Mouse (Mus musculus) lung, postnatal 0 days (tissue): ENCODE results near the gene Ccl25. TPM values are rescaled to one million over a fixed set of nuclear protein-coding genes. Genes with fewer than 3 reads are reported as not detected.

ENCODE experiments used
- ATAC-seq: fragments of 200-750 bp; cut with Nextera tagmentation; 2 replicates; pipeline ENCODE4 v1.8.0; 2017; ENCODE audit warnings: moderate library complexity
- DNase-seq: peaks from one replicate; pipeline ENCODE4 v3.0.0-alpha.2; 2016; ENCODE audit warnings: low spot score
- H3K27ac ChIP-seq: fragments of 300-500 bp; sonication (generic); 2 replicates; pipeline ENCODE4 v1.5.1; 2014; ENCODE audit warnings: antibody characterized with exemption, mild to moderate bottlenecking, low read length, mixed read lengths
- H3K27me3 ChIP-seq: fragments of 300-500 bp; sonication (generic); replicated peaks from 2 replicates; pipeline ENCODE4 v1.6.1; 2014; ENCODE audit warnings: low read length, mixed read lengths; ENCODE audit not compliant: insufficient read depth
- H3K36me3 ChIP-seq: fragments of 300-500 bp; sonication (generic); 2 replicates; pipeline ENCODE4 v1.6.1; 2014; ENCODE audit warnings: low read length, mixed read lengths; ENCODE audit not compliant: insufficient read depth
- H3K4me1 ChIP-seq: fragments of 300-500 bp; sonication (generic); 2 replicates; pipeline ENCODE4 v1.6.1; 2014; ENCODE audit warnings: antibody characterized with exemption, low read depth, low read length, mixed read lengths; ENCODE audit not compliant: insufficient read depth
- H3K4me2 ChIP-seq: fragments of 300-500 bp; sonication (generic); replicated peaks from 2 replicates; pipeline ENCODE4 v1.6.1; 2014; ENCODE audit warnings: low read depth, mild to moderate bottlenecking, low read length, moderate library complexity, mixed read lengths
- H3K4me3 ChIP-seq: fragments of 300-500 bp; sonication (generic); 2 replicates; pipeline ENCODE4 v1.5.1; 2014; ENCODE audit warnings: low read depth, low read length
- H3K9ac ChIP-seq: fragments of 300-500 bp; sonication (generic); replicated peaks from 2 replicates; pipeline ENCODE4 v1.6.1; 2014; ENCODE audit warnings: low read depth, mild to moderate bottlenecking
- H3K9me3 ChIP-seq: fragments of 300-500 bp; sonication (generic); 2 replicates; pipeline ENCODE4 v1.6.1; 2016; ENCODE audit warnings: low read length, mixed read lengths
- CTCF ChIP-seq: IDR thresholded peaks from 2 replicates; pipeline ENCODE4 v1.5.1; 2016; ENCODE audit warnings: antibody characterized with exemption, mild to moderate bottlenecking
- EP300 ChIP-seq: IDR thresholded peaks from 2 replicates; pipeline ENCODE4 v1.6.1; 2016; ENCODE audit warnings: antibody characterized with exemption, mild to moderate bottlenecking, control low read depth
- WGBS: fragments of 180-500 bp; shearing (Covaris S2); extraction: QIAGEN DNeasy Blood & Tissue Kit; methylation state at CpG from one replicate; pipeline ENCODE4 v1.1.7; 2014; 5-methylcytosine and 5-hydroxymethylcytosine counted together
- polyA plus RNA-seq: library from polyadenylated mRNA; unstranded; fragments of >200 nt; fragmentation: Nextera tagmentation; extraction: Ambion mirVana; gene quantifications from 2 replicates; pipeline ENCODE4 v1.2.1, GENCODE M21; 2015

Gene Ccl25
- polyA plus RNA-seq, 1 experiment from 2014 or later, result 4.3 TPM

GRCm38 (mm10) chr8:4305838-4306237 is 19.2 kb upstream of the Ccl25 start:
- TF ChIP-seq CTCF (no peak), EP300 (no peak)
- ATAC-seq (no peak), DNase-seq (no peak)
- WGBS, result 61% methylated on average over 2 of the region's 2 CpGs
- H3K27me3 ChIP-seq, result no peaks in the 10 kb centered on the region
- H3K4me1 ChIP-seq, result no peaks in the 10 kb centered on the region
- H3K27ac ChIP-seq, result no peak overlapping the region
- H3K4me2 ChIP-seq, result no peak overlapping the region
- H3K4me3 ChIP-seq, result no peak overlapping the region
- no peaks in the 10 kb centered on the region for H3K9me3 ChIP-seq
- peaks cover 46% of the 10 kb centered on the region for H3K36me3 ChIP-seq
- H3K9ac ChIP-seq, result no peak overlapping the region

- ATAC-seq, result no peak
- H3K36me3 ChIP-seq, result peaks cover 17% of the 10 kb centered on the region
- no peak for TF ChIP-seq CTCF
- no peak for TF ChIP-seq EP300
Observed at GRCm38 (mm10) chr8:4312104-4312503, 12.9 kb upstream of the Ccl25 start.

GRCm38 (mm10) chr8:4313254-4314124 is 11.5 kb upstream of the Ccl25 start:
- ATAC-seq, result no peak
- Histone ChIP-seq H3K4me1 (peaks cover 3% of the 10 kb centered on the region; the same call in 1 of the 2 replicates), H3K9me3 (no peaks in the 10 kb centered on the region), H3K9ac (no peak overlapping the region), H3K4me2 (no peak overlapping the region), H3K27ac (no peak overlapping the region), H3K27me3 (no peaks in the 10 kb centered on the region), H3K36me3 (peaks cover 17% of the 10 kb centered on the region), H3K4me3 (no peak overlapping the region)
- 53% methylated on average over 3 of the region's 3 CpGs for WGBS
- no peak for TF ChIP-seq CTCF
- no peak for TF ChIP-seq EP300
- no peak for DNase-seq

More at GRCm38 (mm10) chr8:4312104-4312503, 12.9 kb upstream of the Ccl25 start:
- peaks cover 3% of the 10 kb centered on the region; the same call in 1 of the 2 replicates for H3K4me1 ChIP-seq
- no peak overlapping the region for H3K9ac ChIP-seq
- H3K9me3 ChIP-seq, result no peaks in the 10 kb centered on the region
- H3K27me3 ChIP-seq, result no peaks in the 10 kb centered on the region
- no peak for DNase-seq
- no peak overlapping the region for H3K4me3 ChIP-seq
- H3K27ac ChIP-seq, result no peak overlapping the region
- no peak overlapping the region for H3K4me2 ChIP-seq

GRCm38 (mm10) chr8:4314852-4315251 is 10.2 kb upstream of the Ccl25 start:
- no peak overlapping the region for H3K4me3 ChIP-seq
- 0 out of 2 replicates have a peak, but pooled peaks cover 13% of the 10 kb centered on the region for H3K36me3 ChIP-seq
- peaks cover 3% of the 10 kb centered on the region; the same call in 1 of the 2 replicates for H3K4me1 ChIP-seq
- ATAC-seq (no peak), DNase-seq (no peak)
- TF ChIP-seq EP300 (no peak), CTCF (no peak)
- no peak overlapping the region for H3K4me2 ChIP-seq
- no peaks in the 10 kb centered on the region for H3K9me3 ChIP-seq
- WGBS, result 80% methylated on average over 3 of the region's 3 CpGs
- H3K9ac ChIP-seq, result no peak overlapping the region
- no peak overlapping the region for H3K27ac ChIP-seq
- no peaks in the 10 kb centered on the region for H3K27me3 ChIP-seq

- no peak for ATAC-seq
Observed at GRCm38 (mm10) chr8:4318124-4318523, 6.9 kb upstream of the Ccl25 start.

GRCm38 (mm10) chr8:4318796-4319572 is 6.0 kb upstream of the Ccl25 start:
- H3K4me1 ChIP-seq, result peaks cover 10% of the 10 kb centered on the region; the same call in 1 of the 2 replicates
- WGBS, result 86% methylated on average over 2 of the region's 2 CpGs
- 0 out of 2 replicates have a peak, but pooled peaks cover 4% of the 10 kb centered on the region for H3K36me3 ChIP-seq
- no peaks in the 10 kb centered on the region for H3K9me3 ChIP-seq
- H3K4me3 ChIP-seq, result no peak overlapping the region
- H3K27me3 ChIP-seq, result no peaks in the 10 kb centered on the region
- ATAC-seq, result no peak
- no peak overlapping the region for H3K4me2 ChIP-seq
- no peak for DNase-seq
- no peak overlapping the region for H3K9ac ChIP-seq
- TF ChIP-seq CTCF (no peak), EP300 (no peak)
- H3K27ac ChIP-seq, result no peak overlapping the region

More at GRCm38 (mm10) chr8:4318124-4318523, 6.9 kb upstream of the Ccl25 start:
- WGBS, result 94% methylated on average over 5 of the region's 5 CpGs
- Histone ChIP-seq H3K27ac (no peak overlapping the region), H3K4me2 (no peak overlapping the region), H3K36me3 (0 out of 2 replicates have a peak, but pooled peaks cover 4% of the 10 kb centered on the region), H3K27me3 (no peaks in the 10 kb centered on the region), H3K9me3 (no peaks in the 10 kb centered on the region), H3K4me1 (peaks cover 3% of the 10 kb centered on the region; the same call in 1 of the 2 replicates), H3K4me3 (no peak overlapping the region), H3K9ac (no peak overlapping the region)
- TF ChIP-seq CTCF (no peak), EP300 (no peak)
- DNase-seq, result no peak
